Comparison of ENCODE assay signal across 11 mouse cellular contexts in the genomic region with DNA sequence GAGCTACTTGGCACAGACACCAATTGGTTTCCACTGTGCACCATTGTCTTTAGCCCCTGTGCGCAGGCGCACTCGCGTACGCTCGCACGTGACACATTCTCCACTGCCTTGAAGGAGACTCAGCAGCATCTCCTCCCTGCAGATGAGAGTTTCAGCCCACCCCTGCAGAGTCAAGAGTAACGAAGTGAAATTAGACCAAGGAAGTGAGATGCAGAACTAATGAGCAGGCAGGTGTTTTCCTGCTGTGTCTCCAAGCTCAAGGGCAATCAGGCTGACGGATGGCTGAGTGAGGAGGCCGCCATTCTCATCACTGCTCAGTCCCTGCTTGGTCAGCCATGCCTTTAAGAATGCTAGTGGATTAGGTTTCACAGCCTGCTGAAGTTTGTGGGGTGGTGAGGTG. TPM values are rescaled to one million over a fixed set of nuclear protein-coding genes. Genes with fewer than 3 reads are reported as not detected.
DNase-seq lines count a peak whose midpoint lies in the region; ATAC-seq and TF ChIP-seq lines count a peak whose summit lies in the region.
"Had no signal": no experiment of that assay in that cellular context is flagged by ENCODE, and none has a peak within 500 bp of the region (broad histone marks: within the 10 kb centered on the region; RNA-seq: fewer than 3 reads in every experiment).

No protein-coding gene starts in this region.

- DNase-seq in cerebellum, postnatal 10 days, result peak; percentile 47 to 56
- no peak for DNase-seq in cerebellum, adult 11 months
- DNase-seq in CH12.LX (ENCODE audit: extremely low read depth), result peak; percentile 60
- peak; percentile 92 for DNase-seq in kidney, postnatal 0 days (ENCODE audit: low spot score)
- DNase-seq in layer of hippocampus, adult 11-12 months (ENCODE audit: low spot score), result no peak
- DNase-seq in lung, adult 2 months, result no peak
- no peak for DNase-seq in adrenal gland, adult 8-10 months
- DNase-seq: gastrocnemius, adult 2 months; liver had no signal

- no peak for TF ChIP-seq RAD21 in CH12.LX (IDR thresholded peaks at IDR 0.05; ENCODE audit: low read depth, low read length)

- H3K27me3 ChIP-seq in CH12.LX (replicated peaks), result no peaks in the 10 kb centered on the region
- no peaks in the 10 kb centered on the region for H3K27me3 ChIP-seq in forebrain, embryonic 12.5 days
- H3K27me3 ChIP-seq in kidney, postnatal 0 days (ENCODE audit: insufficient read depth, low read length), result no peaks in the 10 kb centered on the region

- in situ Hi-C loops in CH12.LX (cut with MboI; ENCODE audit: low pct_ligation_motif_present, low pct_unique_long_range_greater_than_20kb, low sequenced_read_pairs), result loop anchor here (25.0 kb wide), 1 partner anchor 147 kb away; a partner anchor contains a TSS

- no peaks in the 10 kb centered on the region for H3K79me2 ChIP-seq in CH12.LX (replicated peaks; ENCODE audit: control insufficient read depth, extremely low read depth, insufficient read depth, poor library complexity, severe bottlenecking)

- WGBS in forebrain, embryonic 12.5 days, result 45% methylated on average over 10 of the region's 10 CpGs
- WGBS in kidney, postnatal 0 days, result 47% methylated on average over 10 of the region's 10 CpGs
- WGBS in lung, adult 2 months, result 58% methylated on average over 10 of the region's 10 CpGs

- no peak overlapping the region for H3K9ac ChIP-seq in CH12.LX (ENCODE audit: insufficient read depth, low read depth)
- H3K9ac ChIP-seq in forebrain, embryonic 12.5 days, result no peak overlapping the region
- H3K9ac ChIP-seq in kidney, postnatal 0 days (ENCODE audit: low read depth, low read length), result no peak overlapping the region

- no peak overlapping the region for H3K4me3 ChIP-seq in CH12.LX (replicated peaks in 1 of 3; ENCODE audit: low read depth in 2 of 3, low read length in 2 of 3, poor library complexity in 1 of 3)
- no peak overlapping the region for H3K4me3 ChIP-seq in forebrain, embryonic 12.5 days (replicated peaks)
- no peak overlapping the region for H3K4me3 ChIP-seq in kidney, postnatal 0 days (replicated peaks; ENCODE audit: low read depth, low read length)
- no peak overlapping the region for H3K4me3 ChIP-seq in lung, adult 2 months (replicated peaks; ENCODE audit: extremely low read depth, low read depth, low read length)
- H3K4me3 ChIP-seq: gastrocnemius, adult 2 months had no signal

- H3K4me1 ChIP-seq in CH12.LX (ENCODE audit: control insufficient read depth in 1 of 2, insufficient read depth in 2 of 2), result peaks cover 4 to 18% of the 10 kb centered on the region in 2 experiments; a peak in 3 of 4 replicates
- 0 out of 2 replicates have a peak, but pooled peaks cover 3% of the 10 kb centered on the region for H3K4me1 ChIP-seq in forebrain, embryonic 12.5 days
- H3K4me1 ChIP-seq in kidney, postnatal 0 days (replicated peaks; ENCODE audit: insufficient read depth, low read length), result no peaks in the 10 kb centered on the region
- H3K4me1 ChIP-seq in lung, adult 2 months (ENCODE audit: control insufficient read depth, insufficient read depth, low read length), result no peaks in the 10 kb centered on the region

- H3K4me2 ChIP-seq in CH12.LX (ENCODE audit: insufficient read depth, low read depth, poor library complexity, severe bottlenecking), result peak overlapping the region; percentile 8; the same call in 1 of the 2 replicates
- H3K4me2 ChIP-seq in forebrain, embryonic 12.5 days, result no peak overlapping the region
- H3K4me2 ChIP-seq in kidney, postnatal 0 days (ENCODE audit: low read length), result peak overlapping the region; percentile 27; the same call in 1 of the 2 replicates

- H3K27ac ChIP-seq in CH12.LX (ENCODE audit: insufficient read depth, low read depth), result no peak overlapping the region
- no peak overlapping the region for H3K27ac ChIP-seq in forebrain, embryonic 12.5 days
- H3K27ac ChIP-seq in kidney, postnatal 0 days, result no peak overlapping the region
- H3K27ac ChIP-seq: gastrocnemius, adult 2 months had no signal

- no peak for TF ChIP-seq CTCF in CH12.LX (conservative IDR thresholded peaks at IDR 0.05 in 1 of 2, IDR thresholded peaks at IDR 0.05 in 1 of 2; ENCODE audit: low read depth in 2 of 2, low read length in 2 of 2)
- TF ChIP-seq CTCF in kidney, postnatal 0 days (IDR thresholded peaks at IDR 0.05; ENCODE audit: low read depth), result no peak
- no peak for TF ChIP-seq CTCF in lung, adult 2 months (IDR thresholded peaks at IDR 0.05; ENCODE audit: insufficient read depth, low read length)

- no peaks in the 10 kb centered on the region for H3K36me3 ChIP-seq in CH12.LX (replicated peaks in 1 of 2; ENCODE audit: control insufficient read depth in 1 of 2, insufficient read depth in 1 of 2, low read length in 1 of 2)
- H3K36me3 ChIP-seq in forebrain, embryonic 12.5 days (replicated peaks), result no peaks in the 10 kb centered on the region
- no peaks in the 10 kb centered on the region for H3K36me3 ChIP-seq in kidney, postnatal 0 days (ENCODE audit: insufficient read depth, low read length)

- dilution Hi-C loops in CH12.LX (cut with MboI; ENCODE audit: extremely low pct_ligation_motif_present, extremely low pct_unique_long_range_greater_than_20kb, low sequenced_read_pairs), result no loop called here

- no peak for TF ChIP-seq EP300 in CH12.LX (IDR thresholded peaks at IDR 0.05; ENCODE audit: low read length)

- no peak for TF ChIP-seq POLR2A in CH12.LX (IDR thresholded peaks at IDR 0.05; ENCODE audit: low read depth, low read length)
- no peak for TF ChIP-seq POLR2A in lung, adult 2 months (IDR thresholded peaks at IDR 0.05; ENCODE audit: borderline replicate concordance, extremely low read depth, low read depth, low read length)

- H3K9me3 ChIP-seq in CH12.LX (replicated peaks; ENCODE audit: low read length), result peaks cover 4% of the 10 kb centered on the region
- H3K9me3 ChIP-seq in forebrain, embryonic 12.5 days, result no peaks in the 10 kb centered on the region
- H3K9me3 ChIP-seq in kidney, postnatal 0 days (replicated peaks; ENCODE audit: low read length), result no peaks in the 10 kb centered on the region

- ATAC-seq in forebrain, embryonic 12.5 days (ENCODE audit: low FRiP score), result 0 out of 2 replicates have a peak, but pooled peaks have one; percentile 49
- peak; percentile 93 for ATAC-seq in kidney, postnatal 0 days (replicated peaks; ENCODE audit: low FRiP score, low read depth)

TF ChIP-seq in CH12.LX, 34 proteins besides CTCF, POLR2A, EP300 and RAD21:
- TF ChIP-seq BHLHE40 (IDR thresholded peaks at IDR 0.05; ENCODE audit: low read depth, low read length), result peak; percentile 89
- TF ChIP-seq USF2 (conservative IDR thresholded peaks at IDR 0.05; ENCODE audit: low read depth, low read length), result peak; percentile 23; the same call in 1 of the 2 replicates
- TF ChIP-seq MAX (IDR thresholded peaks at IDR 0.05; ENCODE audit: low read length), result peak; percentile 46; the same call in 1 of the 2 replicates
- no peak for TF ChIP-seq RCOR1 (conservative IDR thresholded peaks at IDR 0.05; ENCODE audit: low read depth, low read length)
- peak; percentile 78 for TF ChIP-seq NRF1 (IDR thresholded peaks at IDR 0.05; ENCODE audit: low read depth, low read length)
- TF ChIP-seq HCFC1 (IDR thresholded peaks at IDR 0.05; ENCODE audit: low read depth, low read length), result no peak
- TF ChIP-seq USF1 (IDR thresholded peaks at IDR 0.05; ENCODE audit: low read depth, low read length), result peak; percentile 55

RNA-seq across cellular contexts. Expression of a gene that starts 6.9 kb away (rescaled TPM):
- 5.0 and 5.4 TPM in 2 replicates for total RNA-seq in CH12.LX (2012; rRNA removed)
- total RNA-seq in CH12.LX (2014; rRNA removed), result 8.1 and 9.1 TPM in 2 replicates
- polyA plus RNA-seq in CH12.LX (2012; ENCODE audit: insufficient read length, low read depth), result 6.7 and 9.1 TPM in 2 replicates
- 15.9 and 16.8 TPM in 2 replicates for polyA plus RNA-seq in forebrain, embryonic 12.5 days (2016; fragmentation: Nextera tagmentation; extraction: Ambion mirVana)
- 18.2 and 20.4 TPM in 2 replicates for polyA plus RNA-seq in kidney, postnatal 0 days (2015; fragmentation: Nextera tagmentation; extraction: Ambion mirVana)
- polyA plus RNA-seq in lung, adult 2 months (2012; rRNA removed), result 1.4 and 2.2 TPM in 2 replicates
- total RNA-seq in adrenal gland, adult 8-10 months (2022), result 10 to 100 TPM in 2 of 4 experiments, 1 to 10 TPM in 2; 9.8 to 14.6 (median 10.2) TPM

RNA-seq across cellular contexts. Expression of a gene that starts 29.8 kb away (rescaled TPM):
- total RNA-seq in CH12.LX (2012; rRNA removed), result 0.04 TPM in 2 replicates
- 0.11 TPM in 1 of 2 replicates, not detected in the other for total RNA-seq in CH12.LX (2014; rRNA removed)
- polyA plus RNA-seq in CH12.LX (2012; ENCODE audit: insufficient read length, low read depth), result 0.12 and 0.27 TPM in 2 replicates
- 0.24 and 0.37 TPM in 2 replicates for polyA plus RNA-seq in forebrain, embryonic 12.5 days (2016; fragmentation: Nextera tagmentation; extraction: Ambion mirVana)
- polyA plus RNA-seq in kidney, postnatal 0 days (2015; fragmentation: Nextera tagmentation; extraction: Ambion mirVana), result 0.14 and 0.20 TPM in 2 replicates
- polyA plus RNA-seq in lung, adult 2 months (2012; rRNA removed), result 0.35 and 5.1 TPM in 2 replicates
- total RNA-seq in adrenal gland, adult 8-10 months (2022), result under 1 TPM; 0.21 to 0.59 (median 0.54) TPM
- polyA plus RNA-seq: spleen, adult 2 months had no signal

RNA-seq across cellular contexts. Expression of a gene that starts 54.2 kb away (rescaled TPM):
- total RNA-seq in CH12.LX (2012; rRNA removed), result under 0.01 and 0.04 TPM in 2 replicates
- total RNA-seq in CH12.LX (2014; rRNA removed), result 0.01 TPM in 2 replicates
- polyA plus RNA-seq in CH12.LX (2012; ENCODE audit: insufficient read length, low read depth), result 0.07 TPM in 1 of 2 replicates, not detected in the other
- polyA plus RNA-seq in forebrain, embryonic 12.5 days (2016; fragmentation: Nextera tagmentation; extraction: Ambion mirVana), result 1.5 and 1.8 TPM in 2 replicates
- 37.5 TPM in 2 replicates for polyA plus RNA-seq in kidney, postnatal 0 days (2015; fragmentation: Nextera tagmentation; extraction: Ambion mirVana)
- polyA plus RNA-seq in lung, adult 2 months (2012; rRNA removed), result 10.3 and 13.6 TPM in 2 replicates
- under 1 TPM; 0.15 to 0.42 (median 0.24) TPM for total RNA-seq in adrenal gland, adult 8-10 months (2022)
- total RNA-seq: gastrocnemius, adult 2 months had no signal

Comparison
In these comparisons a context has a peak if more than half of its experiments do, and no peak if none do; other contexts are left out.
1. DNase-seq: peak in cerebellum, postnatal 10 days (2 of 2), CH12.LX (single experiment) and kidney, postnatal 0 days (single experiment); none in cerebellum, adult 11 months (single experiment), layer of hippocampus, adult 11-12 months (single experiment), lung, adult 2 months (single experiment) and adrenal gland, adult 8-10 months (single experiment).